Mouse (Mus musculus) heart, embryonic 13.5 days (tissue): ENCODE results near the gene Trappc1. TPM values are rescaled to one million over a fixed set of nuclear protein-coding genes. Genes with fewer than 3 reads are reported as not detected.

ENCODE experiments used
- ATAC-seq: fragments of 200-750 bp; cut with Nextera tagmentation; 2 replicates; pipeline ENCODE4 v1.8.0; 2017; ENCODE audit warnings: moderate TSS enrichment; ENCODE audit not compliant: insufficient number of reproducible peaks, low FRiP score, low TSS enrichment; ENCODE audit errors: extremely low read depth
- H3K27ac ChIP-seq: fragments of 300-500 bp; sonication (generic); replicated peaks from 2 replicates; pipeline ENCODE4 v1.5.1; 2015; ENCODE audit warnings: moderate library complexity, mild to moderate bottlenecking, inconsistent platforms
- H3K27me3 ChIP-seq: fragments of 300-500 bp; sonication (generic); replicated peaks from 2 replicates; pipeline ENCODE4 v1.6.1; 2015; ENCODE audit warnings: mild to moderate bottlenecking, inconsistent platforms
- H3K36me3 ChIP-seq: fragments of 300-500 bp; sonication (generic); 2 replicates; pipeline ENCODE4 v1.6.1; 2015; ENCODE audit warnings: mild to moderate bottlenecking, inconsistent platforms
- H3K4me1 ChIP-seq: fragments of 300-500 bp; sonication (generic); 2 replicates; pipeline ENCODE4 v1.6.1; 2015; ENCODE audit warnings: inconsistent platforms
- H3K4me2 ChIP-seq: fragments of 300-500 bp; sonication (generic); 2 replicates; pipeline ENCODE4 v1.6.1; 2015; ENCODE audit warnings: inconsistent platforms, mild to moderate bottlenecking, moderate library complexity
- H3K4me3 ChIP-seq: fragments of 300-500 bp; sonication (generic); 2 replicates; pipeline ENCODE4 v1.5.1; 2015; ENCODE audit warnings: moderate library complexity, mild to moderate bottlenecking, inconsistent platforms
- H3K9ac ChIP-seq: fragments of 300-500 bp; sonication (generic); 2 replicates; pipeline ENCODE4 v1.6.1; 2015; ENCODE audit warnings: inconsistent platforms, mild to moderate bottlenecking, moderate library complexity
- H3K9me3 ChIP-seq: fragments of 300-500 bp; sonication (generic); 2 replicates; pipeline ENCODE4 v1.6.1; 2016; ENCODE audit warnings: inconsistent platforms
- WGBS: fragments of 180-500 bp; shearing (Covaris S2); methylation state at CpG from one replicate; pipeline ENCODE4 v1.1.7; 2015; ENCODE audit warnings: mixed read lengths; 5-methylcytosine and 5-hydroxymethylcytosine counted together
- polyA plus RNA-seq: library from polyadenylated mRNA; unstranded; fragments of >200 nt; fragmentation: Nextera tagmentation; extraction: Ambion mirVana; gene quantifications from 2 replicates; pipeline ENCODE4 v1.2.1, GENCODE M21; 2015

Gene Trappc1
- polyA plus RNA-seq, 1 experiment from 2014 or later = 173 TPM

- no peak for ATAC-seq
- Histone ChIP-seq H3K9me3 (no peaks in the 10 kb centered on the region), H3K4me2 (peak overlapping the region; percentile 87), H3K36me3 (peaks cover 45% of the 10 kb centered on the region), H3K4me3 (no peak overlapping the region), H3K27me3 (no peaks in the 10 kb centered on the region), H3K27ac (peak overlapping the region; percentile 97), H3K9ac (0 out of 2 replicates have a peak overlapping the region, but pooled peaks have one; percentile 24), H3K4me1 (peaks cover 38% of the 10 kb centered on the region)
- 47% methylated on average over 8 of the region's 8 CpGs for WGBS
Observed at GRCm38 (mm10) chr11:69364376-69364775, 40.6 kb downstream of the Trappc1 start.

GRCm38 (mm10) chr11:69364910-69365309, 41.1 kb downstream of the Trappc1 start:
- peak overlapping the region; percentile 87 for H3K4me2 ChIP-seq
- no peaks in the 10 kb centered on the region for H3K9me3 ChIP-seq
- no peaks in the 10 kb centered on the region for H3K27me3 ChIP-seq
- H3K27ac ChIP-seq = peak overlapping the region; percentile 97
- peaks cover 42% of the 10 kb centered on the region for H3K4me1 ChIP-seq
- peak overlapping the region; percentile 90; the same call in 1 of the 2 replicates for H3K4me3 ChIP-seq
- peaks cover 40% of the 10 kb centered on the region for H3K36me3 ChIP-seq
- 4% methylated on average over 6 of the region's 6 CpGs for WGBS
- peak overlapping the region; percentile 50; the same call in 1 of the 2 replicates for H3K9ac ChIP-seq
- 0 out of 2 replicates have a peak, but pooled peaks have one; percentile 28 for ATAC-seq

DNA sequence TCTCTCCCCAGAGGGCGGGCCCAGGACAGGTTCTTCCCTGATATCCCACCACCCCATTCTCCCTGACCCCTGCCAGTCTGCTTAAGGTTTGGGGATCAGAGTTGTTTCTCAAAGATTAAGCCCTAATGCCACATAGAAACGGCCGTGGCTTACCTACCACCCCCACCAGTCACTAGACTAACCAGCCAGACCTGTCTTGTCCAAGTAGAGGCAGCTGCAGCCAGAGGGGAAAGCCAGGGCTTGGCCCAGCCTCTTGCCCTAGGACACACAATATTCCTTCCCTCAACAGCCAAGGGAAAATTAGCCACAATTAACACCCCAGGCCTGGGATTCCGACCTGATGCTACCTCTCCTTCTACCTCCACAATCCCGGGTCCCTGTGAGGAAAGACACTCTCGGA, 41.9 kb downstream of the Trappc1 start:
- H3K9me3 ChIP-seq = no peaks in the 10 kb centered on the region
- H3K4me1 ChIP-seq = peaks cover 47% of the 10 kb centered on the region
- no peak for ATAC-seq
- peak overlapping the region; percentile 82 for H3K9ac ChIP-seq
- peak overlapping the region; percentile 97 for H3K27ac ChIP-seq
- H3K36me3 ChIP-seq = peaks cover 31% of the 10 kb centered on the region
- 39% methylated on average over 6 of the region's 6 CpGs for WGBS
- no peaks in the 10 kb centered on the region for H3K27me3 ChIP-seq
- peak overlapping the region; percentile 87 for H3K4me2 ChIP-seq
- peak overlapping the region; percentile 90 for H3K4me3 ChIP-seq

DNA sequence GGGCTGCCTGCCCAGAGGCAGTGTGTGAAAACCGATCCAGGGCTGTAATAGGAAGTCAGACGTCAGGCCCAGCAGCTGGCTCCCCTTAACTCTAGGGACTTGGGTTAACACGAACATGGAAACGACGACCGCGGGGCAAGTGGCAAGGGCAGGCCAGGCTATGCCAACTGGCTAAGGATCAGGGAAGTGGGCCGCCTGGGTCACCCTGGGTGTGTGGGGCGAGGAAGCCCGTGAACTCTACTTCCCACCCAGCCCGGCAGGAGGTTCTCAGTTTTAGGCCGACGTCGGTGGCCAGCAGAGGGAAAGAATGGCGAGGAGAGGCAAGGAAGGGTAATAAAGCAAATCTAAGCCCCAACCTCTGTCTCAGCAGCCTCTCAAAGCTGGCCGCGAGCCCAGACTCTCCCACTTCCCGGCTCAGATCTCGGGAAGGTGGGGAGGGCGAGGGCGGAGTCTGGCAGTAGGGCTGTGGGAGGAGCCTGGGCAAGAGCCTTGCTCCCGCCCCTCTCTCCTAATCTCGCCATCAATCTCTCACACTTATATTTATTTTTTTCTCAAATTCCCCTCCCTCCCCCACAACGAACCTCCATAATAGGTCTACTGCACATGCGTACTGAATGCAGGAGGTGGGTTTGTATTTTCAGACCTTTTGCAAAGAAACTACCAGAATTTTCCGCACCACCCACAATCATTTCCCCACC, 42.5 kb downstream of the Trappc1 start:
- Histone ChIP-seq H3K4me3 (peak overlapping the region; percentile 90), H3K4me1 (peaks cover 53% of the 10 kb centered on the region)

GRCm38 (mm10) chr11:69366855-69367615, 43.3 kb downstream of the Trappc1 start:
- Histone ChIP-seq H3K4me2 (peak overlapping the region; percentile 87), H3K36me3 (peaks cover 18% of the 10 kb centered on the region), H3K9me3 (no peaks in the 10 kb centered on the region), H3K27me3 (no peaks in the 10 kb centered on the region), H3K27ac (peak overlapping the region; percentile 97), H3K4me1 (peaks cover 60% of the 10 kb centered on the region), H3K4me3 (peak overlapping the region; percentile 90), H3K9ac (peak overlapping the region; percentile 99)
- no peak for ATAC-seq
- WGBS = 0% methylated on average over 22 of the region's 22 CpGs

More for the DNA sequence above, 42.5 kb downstream of the Trappc1 start:
- peak overlapping the region; percentile 99 for H3K9ac ChIP-seq
- H3K36me3 ChIP-seq = peaks cover 26% of the 10 kb centered on the region
- peak; percentile 61 for ATAC-seq
- under 1% methylated on average over 26 of the region's 26 CpGs for WGBS
- peak overlapping the region; percentile 87 for H3K4me2 ChIP-seq
- H3K27me3 ChIP-seq = no peaks in the 10 kb centered on the region
- H3K9me3 ChIP-seq = no peaks in the 10 kb centered on the region
- peak overlapping the region; percentile 97 for H3K27ac ChIP-seq

- peak overlapping the region; percentile 97 for H3K27ac ChIP-seq
- peak overlapping the region; percentile 99 for H3K9ac ChIP-seq
- peak overlapping the region; percentile 90 for H3K4me3 ChIP-seq
- H3K4me1 ChIP-seq = peaks cover 68% of the 10 kb centered on the region
- no peaks in the 10 kb centered on the region for H3K27me3 ChIP-seq
- 2% methylated on average over 22 of the region's 22 CpGs for WGBS
- H3K36me3 ChIP-seq = peaks cover 14% of the 10 kb centered on the region
- 0 out of 2 replicates have a peak, but pooled peaks have one; percentile 3 for ATAC-seq
- no peaks in the 10 kb centered on the region for H3K9me3 ChIP-seq
- peak overlapping the region; percentile 87 for H3K4me2 ChIP-seq
Observed at GRCm38 (mm10) chr11:69367616-69368355, 44.0 kb downstream of the Trappc1 start.

DNA sequence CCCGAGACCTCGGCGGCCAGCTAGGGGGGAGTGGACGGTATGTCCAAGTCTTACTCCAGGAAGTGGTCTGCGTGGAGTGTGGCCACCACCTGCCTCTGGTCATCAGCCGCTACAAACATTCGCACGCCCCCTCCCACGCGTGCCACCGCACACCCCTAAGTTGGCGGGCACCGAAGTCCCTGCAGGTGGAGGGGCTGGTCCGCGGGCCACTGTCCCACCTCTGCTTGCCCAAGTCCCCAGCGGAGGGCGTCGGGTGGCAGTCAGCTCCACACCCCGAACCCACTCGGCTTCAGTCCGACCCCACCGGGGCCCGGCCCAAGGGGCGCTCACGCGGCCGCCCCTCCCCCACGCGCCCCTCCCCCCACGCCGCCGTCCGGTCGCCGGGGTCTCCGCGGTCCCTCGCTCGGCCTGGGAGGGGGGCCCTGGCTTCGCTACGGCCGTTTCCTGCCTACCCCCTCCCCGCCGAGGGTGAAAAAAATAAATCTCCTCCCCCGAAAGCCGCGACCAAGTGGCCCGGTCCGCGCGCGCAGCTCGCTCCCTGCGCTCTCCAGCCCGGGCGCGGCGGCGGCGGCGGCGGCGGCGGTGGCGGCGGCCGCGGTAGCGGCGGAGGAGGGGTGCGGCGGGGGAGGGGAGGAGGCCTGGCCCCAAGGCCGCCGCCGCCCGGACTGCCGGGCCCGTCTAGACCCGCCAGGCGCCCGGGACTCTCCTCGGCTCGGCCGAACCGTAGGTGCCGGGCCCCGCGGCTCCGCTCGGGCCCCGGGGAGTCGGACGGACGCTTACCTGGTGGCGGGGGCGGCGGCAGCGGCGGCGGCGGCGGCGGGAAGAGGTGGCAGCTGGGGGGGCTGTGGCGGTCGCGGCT, 44.8 kb downstream of the Trappc1 start:
- peak overlapping the region; percentile 99 for H3K9ac ChIP-seq
- H3K27me3 ChIP-seq = no peaks in the 10 kb centered on the region
- peaks cover 14% of the 10 kb centered on the region for H3K36me3 ChIP-seq
- H3K4me1 ChIP-seq = peaks cover 76% of the 10 kb centered on the region
- no peaks in the 10 kb centered on the region for H3K9me3 ChIP-seq
- WGBS = under 1% methylated on average over 58 of the region's 106 CpGs
- ATAC-seq = 0 out of 2 replicates have a peak, but pooled peaks have one; percentile 1
- peak overlapping the region; percentile 97 for H3K27ac ChIP-seq
- H3K4me3 ChIP-seq = peak overlapping the region; percentile 90
- peak overlapping the region; percentile 87 for H3K4me2 ChIP-seq

GRCm38 (mm10) chr11:69369215-69369989, 45.6 kb downstream of the Trappc1 start, which contains the start of gene Chd3:
Chd3 (minus strand) TSS chr11:69369406.
- H3K27me3 ChIP-seq = no peaks in the 10 kb centered on the region
- peak within 1 kb of the TSS; percentile 99 for H3K9ac ChIP-seq
- peak within 1 kb of the TSS; percentile 87 for H3K4me2 ChIP-seq
- ATAC-seq = no peak
- H3K4me1 ChIP-seq = peaks cover 71% of the 10 kb centered on the region
- H3K27ac ChIP-seq = peak within 1 kb of the TSS; percentile 97
- H3K4me3 ChIP-seq = peak within 1 kb of the TSS; percentile 90
- H3K9me3 ChIP-seq = no peaks in the 10 kb centered on the region
- peaks cover 18% of the 10 kb centered on the region for H3K36me3 ChIP-seq
- 5% methylated on average over 15 of the region's 34 CpGs for WGBS

DNA sequence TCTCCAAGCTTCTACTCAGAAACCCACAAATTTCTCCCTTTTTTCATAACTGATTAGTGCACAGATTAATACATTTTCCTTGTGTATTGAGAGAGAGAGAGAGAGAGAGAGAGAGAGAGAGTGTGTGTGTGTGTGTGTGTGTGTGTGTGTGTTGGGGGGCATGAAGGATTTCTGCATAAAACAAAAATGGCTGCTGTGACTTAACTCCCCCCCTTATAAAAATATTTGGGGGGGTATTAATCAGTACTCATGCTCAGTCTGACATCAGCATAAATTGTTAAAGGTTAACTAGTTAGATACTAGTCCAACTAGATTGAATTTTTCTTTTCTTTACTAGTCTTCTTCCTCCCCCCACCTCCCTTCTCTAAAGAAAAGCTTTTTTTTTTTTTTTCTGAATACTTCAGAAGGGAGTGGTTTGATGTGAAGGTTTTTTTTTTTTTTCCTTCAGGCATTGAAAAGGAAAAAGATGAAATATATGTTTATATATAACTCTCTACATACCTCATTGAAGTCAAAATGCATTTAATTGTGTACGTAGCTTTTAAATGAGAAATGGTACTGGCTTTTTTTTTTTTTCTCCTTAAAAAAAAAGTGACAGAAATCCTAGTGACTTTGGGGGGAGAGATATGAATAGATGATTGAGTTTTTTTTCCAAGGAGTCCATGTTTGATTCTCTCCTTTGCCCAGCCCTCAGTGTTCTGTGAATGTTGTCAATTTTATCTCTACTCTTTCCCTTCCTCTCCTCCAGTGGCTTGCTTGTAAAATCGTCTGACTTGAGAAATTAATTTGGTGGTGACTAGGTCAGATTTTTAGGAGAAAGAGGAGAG, 46.4 kb downstream of the Trappc1 start:
- peak overlapping the region; percentile 97 for H3K27ac ChIP-seq
- H3K36me3 ChIP-seq = peaks cover 18% of the 10 kb centered on the region
- H3K4me1 ChIP-seq = peaks cover 63% of the 10 kb centered on the region
- peak overlapping the region; percentile 90 for H3K4me3 ChIP-seq
- no peaks in the 10 kb centered on the region for H3K27me3 ChIP-seq
- WGBS = 36% methylated on average over 2 of the region's 2 CpGs
- no peaks in the 10 kb centered on the region for H3K9me3 ChIP-seq
- peak overlapping the region; percentile 99 for H3K9ac ChIP-seq
- peak overlapping the region; percentile 87 for H3K4me2 ChIP-seq
- no peak for ATAC-seq
